Mouse (Mus musculus) MEL (cell line): ENCODE data around the gene Pcx. TPM values are rescaled to one million over a fixed set of nuclear protein-coding genes. Genes with fewer than 3 reads are reported as not detected.

Experiments
- DNase-seq: peaks from one replicate; pipeline ENCODE4 v3.0.0; 2011; ENCODE audit warnings: low read depth, low spot score
- H3K27ac ChIP-seq: 2 replicates; pipeline ENCODE4 v1.5.1; 2012; ENCODE audit warnings: low read depth, mild to moderate bottlenecking, control low read depth, low read length, moderate library complexity; ENCODE audit not compliant: control insufficient read depth
- H3K27me3 ChIP-seq, 2 experiments: fragments of 150-350 bp in 1 of 2; sonication (generic) in 1 of 2; 2 replicates each; pipeline ENCODE4 v1.6.1; 2012; ENCODE audit warnings: low read length in 2 of 2, mild to moderate bottlenecking in 2 of 2, improper control_type of control experiment in 1 of 2, moderate library complexity in 1 of 2; ENCODE audit not compliant: insufficient read depth in 2 of 2, control insufficient read depth in 1 of 2
- H3K36me3 ChIP-seq, 2 experiments: 2 replicates each; pipeline ENCODE4 v1.6.1; 2012 to 2014; ENCODE audit warnings: low read length in 2 of 2, improper control_type of control experiment in 1 of 2, inconsistent platforms in 1 of 2, mild to moderate bottlenecking in 1 of 2; ENCODE audit not compliant: insufficient read depth in 2 of 2, control insufficient read depth in 1 of 2
- H3K4me1 ChIP-seq, 2 experiments: fragments of 150-350 bp in 1 of 2; sonication (generic) in 1 of 2; 2 replicates each; pipeline ENCODE4 v1.6.1; 2012; ENCODE audit warnings: low read length in 2 of 2, improper control_type of control experiment in 1 of 2, mild to moderate bottlenecking in 1 of 2; ENCODE audit not compliant: insufficient read depth in 2 of 2, control insufficient read depth in 1 of 2
- H3K4me3 ChIP-seq, 2 experiments: fragments of 150-350 bp in 1 of 2; sonication (generic) in 1 of 2; 2 replicates each; pipeline ENCODE4 v1.5.1; 2012; ENCODE audit warnings: low read depth in 2 of 2, low read length in 2 of 2, mild to moderate bottlenecking in 2 of 2, moderate library complexity in 2 of 2, control low read depth in 1 of 2, improper control_type of control experiment in 1 of 2; ENCODE audit not compliant: control insufficient read depth in 1 of 2, insufficient read depth in 1 of 2
- H3K79me2 ChIP-seq: 2 replicates; pipeline ENCODE4 v1.6.1; 2012; ENCODE audit warnings: mild to moderate bottlenecking, low read length, moderate library complexity; ENCODE audit not compliant: control insufficient read depth, poor library complexity, insufficient read depth
- H3K9ac ChIP-seq: 2 replicates; pipeline ENCODE4 v1.6.1; 2012; ENCODE audit warnings: low read depth, mild to moderate bottlenecking, control low read depth, low read length, moderate library complexity; ENCODE audit not compliant: control insufficient read depth, poor library complexity, severe bottlenecking
- H3K9me3 ChIP-seq: fragments of 150-350 bp; sonication (generic); replicated peaks from 2 replicates; pipeline ENCODE4 v1.6.1; 2012; ENCODE audit warnings: mild to moderate bottlenecking, low read length, improper control_type of control experiment, moderate library complexity; ENCODE audit not compliant: insufficient read depth
- BHLHE40 ChIP-seq: IDR thresholded peaks from 2 replicates; pipeline ENCODE4 v1.6.1; 2012; ENCODE audit warnings: low read depth, mild to moderate bottlenecking, inconsistent platforms, low read length, improper control_type of control experiment, borderline replicate concordance
- CHD1 ChIP-seq: IDR thresholded peaks from 2 replicates; pipeline ENCODE4 v1.6.1; 2012; ENCODE audit warnings: low read depth, mild to moderate bottlenecking, inconsistent platforms, low read length, improper control_type of control experiment
- CTCF ChIP-seq, 3 experiments: IDR thresholded peaks in 2 of 3; conservative IDR thresholded peaks in 1 of 3; 2 replicates each; pipeline ENCODE4 v1.5.1; 2011 to 2012; ENCODE audit warnings: low read length in 3 of 3, low read depth in 2 of 3, mild to moderate bottlenecking in 2 of 3, improper control_type of control experiment in 1 of 3, inconsistent platforms in 1 of 3, mixed read lengths in 1 of 3, moderate library complexity in 1 of 3; ENCODE audit not compliant: control insufficient read depth in 1 of 3, insufficient read depth in 1 of 3, poor library complexity in 1 of 3, severe bottlenecking in 1 of 3
- ELF1 ChIP-seq: IDR thresholded peaks from 2 replicates; pipeline ENCODE4 v1.6.1; 2014; ENCODE audit warnings: low read depth, mild to moderate bottlenecking, inconsistent platforms, low read length, improper control_type of control experiment, moderate library complexity
- ETS1 ChIP-seq: IDR thresholded peaks from 2 replicates; pipeline ENCODE4 v1.6.1; 2012; ENCODE audit warnings: low read depth, mild to moderate bottlenecking, inconsistent platforms, low read length, improper control_type of control experiment, moderate library complexity
- GATA1 ChIP-seq: IDR thresholded peaks from 2 replicates; pipeline ENCODE4 v1.6.1; 2011; ENCODE audit warnings: low read depth, low read length, improper control_type of control experiment
- KAT2A ChIP-seq: conservative IDR thresholded peaks from 2 replicates; pipeline ENCODE4 v1.6.1; 2012; ENCODE audit warnings: low read depth, low read length, improper control_type of control experiment, inconsistent platforms
- MAFK ChIP-seq: IDR thresholded peaks from 2 replicates; pipeline ENCODE4 v1.6.1; 2011; ENCODE audit warnings: low read depth, mild to moderate bottlenecking, low read length, improper control_type of control experiment, borderline replicate concordance
- MEF2A ChIP-seq: IDR thresholded peaks from 2 replicates; pipeline ENCODE4 v1.6.1; 2014; ENCODE audit warnings: low read depth, mild to moderate bottlenecking, inconsistent platforms, low read length, improper control_type of control experiment; ENCODE audit not compliant: poor library complexity, insufficient replicate concordance, severe bottlenecking; ENCODE audit errors: extremely low read depth
- MXI1 ChIP-seq: IDR thresholded peaks from 2 replicates; pipeline ENCODE4 v1.6.1; 2011; ENCODE audit warnings: mild to moderate bottlenecking, low read depth, low read length, improper control_type of control experiment
- MYC ChIP-seq: IDR thresholded peaks from 2 replicates; pipeline ENCODE4 v1.6.1; 2011; ENCODE audit warnings: low read depth, mild to moderate bottlenecking, low read length, improper control_type of control experiment, moderate library complexity
- NRF1 ChIP-seq: IDR thresholded peaks from 2 replicates; pipeline ENCODE4 v1.6.1; 2014; ENCODE audit warnings: low read depth, mild to moderate bottlenecking, inconsistent platforms, low read length, improper control_type of control experiment, moderate library complexity; ENCODE audit not compliant: poor library complexity, insufficient read depth, severe bottlenecking
- POLR2AphosphoS2 ChIP-seq: IDR thresholded peaks from 2 replicates; pipeline ENCODE4 v1.6.1; 2011; ENCODE audit warnings: low read length, improper control_type of control experiment
- POLR2AphosphoS5 ChIP-seq: IDR thresholded peaks from 2 replicates; pipeline ENCODE4 v1.6.1; 2012; ENCODE audit warnings: low read depth, borderline replicate concordance, mild to moderate bottlenecking, inconsistent platforms, low read length, moderate library complexity, mixed read lengths
- RCOR1 ChIP-seq: IDR thresholded peaks from 2 replicates; pipeline ENCODE4 v1.6.1; 2012; ENCODE audit warnings: low read depth, mild to moderate bottlenecking, inconsistent platforms, low read length, improper control_type of control experiment
- SIN3A ChIP-seq: IDR thresholded peaks from 2 replicates; pipeline ENCODE4 v1.6.1; 2012; ENCODE audit warnings: low read length, improper control_type of control experiment, inconsistent platforms
- SMC3 ChIP-seq: IDR thresholded peaks from 2 replicates; pipeline ENCODE4 v1.6.1; 2011; ENCODE audit warnings: low read depth, low read length, improper control_type of control experiment
- TAL1 ChIP-seq: IDR thresholded peaks from 2 replicates; pipeline ENCODE4 v1.6.1; 2012; ENCODE audit warnings: mild to moderate bottlenecking, inconsistent platforms, low read length, moderate library complexity, mixed read lengths
- TBP ChIP-seq: IDR thresholded peaks from 2 replicates; pipeline ENCODE4 v1.8.0; 2011; ENCODE audit warnings: low read depth, low read length, improper control_type of control experiment
- TCF12 ChIP-seq: IDR thresholded peaks from 2 replicates; pipeline ENCODE4 v1.6.1; 2014; ENCODE audit warnings: low read depth, mild to moderate bottlenecking, inconsistent platforms, low read length, improper control_type of control experiment, moderate library complexity
- UBTF ChIP-seq: IDR thresholded peaks from 2 replicates; pipeline ENCODE4 v1.6.1; 2012; ENCODE audit warnings: low read depth, mild to moderate bottlenecking, inconsistent platforms, low read length, improper control_type of control experiment, moderate library complexity, borderline replicate concordance; ENCODE audit not compliant: insufficient read depth
- USF1 ChIP-seq: IDR thresholded peaks from 2 replicates; pipeline ENCODE4 v1.6.1; 2014; ENCODE audit warnings: low read depth, mild to moderate bottlenecking, inconsistent platforms, low read length, improper control_type of control experiment, moderate library complexity
- polyA plus RNA-seq, 2 experiments: library from polyadenylated mRNA; stranded (reverse) in 1 of 2; unstranded in 1 of 2; fragments of >175 nt in 1 of 2; fragments of >200 nt in 1 of 2; gene quantifications; 2 replicates each; pipeline versions ENCODE4 v1.2.1 to v1.2.4; 2012; ENCODE audit warnings: low replicate concordance in 2 of 2, low read depth in 1 of 2; ENCODE audit not compliant: insufficient read length in 2 of 2, insufficient read depth in 1 of 2, missing spikeins in 1 of 2
- total RNA-seq: library from RNA; depleted of rRNA; stranded (reverse); fragments of 300-350 nt; gene quantifications from 2 replicates; pipeline ENCODE4 v1.2.3, GENCODE M21; 2012

The Pcx gene
- total and polyA plus RNA-seq, 3 experiments: 7.2 to 7.9 TPM; not detected in 1

- TF ChIP-seq KAT2A (no peak), UBTF (no peak), TBP (no peak), POLR2AphosphoS2 (no peak), TCF12 (no peak), MEF2A (no peak), BHLHE40 (no peak), SMC3 (no peak), GATA1 (no peak), TAL1 (no peak), POLR2AphosphoS5 (no peak), NRF1 (no peak)
- Histone ChIP-seq H3K27me3 (peaks cover 2% of the 10 kb centered on the region in 2 experiments; a peak in 2 of 4 replicates), H3K27ac (no peak overlapping the region), H3K36me3 (no peaks in the 10 kb centered on the region), H3K79me2 (no peaks in the 10 kb centered on the region), H3K4me3 (no peak overlapping the region), H3K9ac (no peak overlapping the region), H3K4me1 (no peaks in the 10 kb centered on the region), H3K9me3 (no peaks in the 10 kb centered on the region)
- no peak for DNase-seq
Measured at GRCm38 (mm10) chr19:4494707-4495106, 15.6 kb upstream of the Pcx start.

GRCm38 (mm10) chr19:4495814-4496213, 14.5 kb upstream of the Pcx start:
- TF ChIP-seq MAFK (no peak), CTCF (IDR thresholded peaks at IDR 0.05 in 2 of 3, conservative IDR thresholded peaks at IDR 0.05 in 1 of 3; ENCODE audit: control insufficient read depth in 1 of 3, insufficient read depth in 1 of 3, low read depth in 2 of 3, low read length in 3 of 3, poor library complexity in 1 of 3, severe bottlenecking in 1 of 3) (no peak), TBP (no peak), MYC (no peak), RCOR1 (no peak), SIN3A (no peak), KAT2A (no peak), MXI1 (no peak), CHD1 (no peak), USF1 (no peak), SMC3 (no peak), ELF1 (no peak), ETS1 (no peak)
- no peak for DNase-seq

More at GRCm38 (mm10) chr19:4495814-4496213, 14.5 kb upstream of the Pcx start:
- Histone ChIP-seq H3K27ac (no peak overlapping the region), H3K9me3 (no peaks in the 10 kb centered on the region), H3K4me1 (no peaks in the 10 kb centered on the region), H3K27me3 (no peaks in the 10 kb centered on the region; a peak in 2 of 4 replicates), H3K9ac (no peak overlapping the region), H3K79me2 (no peaks in the 10 kb centered on the region), H3K36me3 (no peaks in the 10 kb centered on the region), H3K4me3 (no peak overlapping the region)
